Mouse (Mus musculus) 3134 (cell line): Measurements from ENCODE around the gene Nrd1.

Experiments
- DNase-seq: peaks from one replicate; pipeline ENCODE4 v3.0.0-alpha.2; 2011; ENCODE audit warnings: low spot score; ENCODE audit not compliant: insufficient read length; ENCODE audit errors: extremely low read depth

Nrd1 gene

GRCm38 (mm10) chr4:109025061-109025460, 24.6 kb downstream of the Nrd1 start:
- no peak for DNase-seq

- no peak for DNase-seq
Measured at GRCm38 (mm10) chr4:109026543-109026942, 26.1 kb downstream of the Nrd1 start.

- no peak for DNase-seq
Measured at GRCm38 (mm10) chr4:109029857-109030256, 29.4 kb downstream of the Nrd1 start.

- no peak for DNase-seq
Measured at GRCm38 (mm10) chr4:109030266-109030665, 29.8 kb downstream of the Nrd1 start.

GRCm38 (mm10) chr4:109036327-109036726, 35.9 kb downstream of the Nrd1 start:
- no peak for DNase-seq

- DNase-seq = no peak
Measured at GRCm38 (mm10) chr4:109042739-109043138, 42.3 kb downstream of the Nrd1 start.

- no peak for DNase-seq
Measured at GRCm38 (mm10) chr4:109043294-109043693, 42.8 kb downstream of the Nrd1 start.

GRCm38 (mm10) chr4:109043756-109044155, 43.3 kb downstream of the Nrd1 start:
- DNase-seq = no peak

- DNase-seq = peak; percentile 37
Measured at GRCm38 (mm10) chr4:109048258-109048657, 47.8 kb downstream of the Nrd1 start.

GRCm38 (mm10) chr4:109052282-109052681, 51.8 kb downstream of the Nrd1 start:
- DNase-seq = no peak

GRCm38 (mm10) chr4:109054003-109054402, 53.5 kb downstream of the Nrd1 start:
- DNase-seq = no peak

- DNase-seq = no peak
Measured at GRCm38 (mm10) chr4:109056351-109056750, 55.9 kb downstream of the Nrd1 start.

GRCm38 (mm10) chr4:109057640-109058039, 57.2 kb downstream of the Nrd1 start:
- DNase-seq = no peak

- no peak for DNase-seq
Measured at GRCm38 (mm10) chr4:109059255-109059821, 58.9 kb downstream of the Nrd1 start.

GRCm38 (mm10) chr4:109064941-109065340, 64.5 kb downstream of the Nrd1 start:
- no peak for DNase-seq

- no peak for DNase-seq
Measured at GRCm38 (mm10) chr4:109065714-109066113, 65.3 kb downstream of the Nrd1 start.

- DNase-seq = no peak
Measured at GRCm38 (mm10) chr4:109072891-109073290, 72.4 kb downstream of the Nrd1 start.

- DNase-seq = no peak
Measured at GRCm38 (mm10) chr4:109073296-109073695, 72.8 kb downstream of the Nrd1 start.

GRCm38 (mm10) chr4:109078941-109079340, 78.5 kb downstream of the Nrd1 start:
- no peak for DNase-seq

- no peak for DNase-seq
Measured at GRCm38 (mm10) chr4:109079676-109080075, 79.2 kb downstream of the Nrd1 start.

GRCm38 (mm10) chr4:109080118-109080517, 79.7 kb downstream of the Nrd1 start:
- DNase-seq = no peak

- no peak for DNase-seq
Measured at GRCm38 (mm10) chr4:109089171-109089570, 88.7 kb downstream of the Nrd1 start.

- no peak for DNase-seq
Measured at GRCm38 (mm10) chr4:109089999-109090398, 89.5 kb downstream of the Nrd1 start.
